Mouse (Mus musculus): ENCODE data around the gene Nell2. TPM values are rescaled to one million over a fixed set of nuclear protein-coding genes. Genes with fewer than 3 reads are reported as not detected.

Nell2 gene
- polyA plus RNA-seq, 2 experiments, result 0.20 TPM

DNA sequence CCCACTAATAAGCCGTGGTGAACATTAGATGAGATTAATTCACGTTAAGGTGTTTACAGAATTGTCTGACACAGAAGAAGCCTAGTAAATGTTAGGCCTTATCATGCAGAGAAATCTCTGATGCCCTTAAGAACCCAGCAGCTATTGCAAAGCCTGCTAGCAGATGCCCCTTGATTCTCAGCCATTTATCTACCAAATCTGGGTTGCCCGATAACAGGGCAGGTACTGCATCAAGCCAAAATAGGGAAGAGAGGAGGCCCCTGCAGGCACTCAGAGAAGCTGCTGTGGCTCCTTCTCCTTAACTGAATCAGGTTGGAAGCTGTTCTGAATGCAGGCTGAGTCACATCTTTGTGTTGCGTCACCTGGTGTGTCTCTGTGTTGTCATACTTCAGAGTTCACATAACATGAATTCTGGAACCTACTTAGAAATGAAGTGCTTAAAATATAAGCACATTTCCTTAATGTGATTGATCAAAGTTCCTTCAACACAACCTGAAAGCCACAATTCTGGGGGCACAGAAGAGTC is 68.3 kb downstream of the Nell2 start:
- TF ChIP-seq EP300 (IDR thresholded peaks at IDR 0.05; ENCODE audit: low read depth), result no peak
- TF ChIP-seq CTCF (IDR thresholded peaks at IDR 0.05; ENCODE audit: low read depth), result no peak
- ATAC-seq (ENCODE audit: insufficient read depth) (no peak), DNase-seq (ENCODE audit: low read depth in 3 of 3, low spot score in 3 of 3) (no peak)
- Histone ChIP-seq H3K27me3 (ENCODE audit: control insufficient read depth, insufficient read depth, low read length) (no peaks in the 10 kb centered on the region), H3K36me3 (replicated peaks; ENCODE audit: control insufficient read depth, insufficient read depth, low read depth) (no peaks in the 10 kb centered on the region), H3K4me3 (ENCODE audit: insufficient read depth in 1 of 2, low read depth in 2 of 2, low read length in 2 of 2) (no peak overlapping the region), H3K9ac (replicated peaks) (no peak overlapping the region), H3K4me1 (replicated peaks; ENCODE audit: control insufficient read depth in 2 of 2, insufficient read depth in 2 of 2, low read length in 1 of 2) (no peaks in the 10 kb centered on the region), H3K27ac (no peak overlapping the region), H3K9me3 (ENCODE audit: control insufficient read depth, low read length) (no peaks in the 10 kb centered on the region), H3K4me2 (ENCODE audit: low read depth) (no peak overlapping the region)
- 65% methylated on average over 4 of the region's 4 CpGs for WGBS (ENCODE audit: insufficient replicate concordance)

DNA sequence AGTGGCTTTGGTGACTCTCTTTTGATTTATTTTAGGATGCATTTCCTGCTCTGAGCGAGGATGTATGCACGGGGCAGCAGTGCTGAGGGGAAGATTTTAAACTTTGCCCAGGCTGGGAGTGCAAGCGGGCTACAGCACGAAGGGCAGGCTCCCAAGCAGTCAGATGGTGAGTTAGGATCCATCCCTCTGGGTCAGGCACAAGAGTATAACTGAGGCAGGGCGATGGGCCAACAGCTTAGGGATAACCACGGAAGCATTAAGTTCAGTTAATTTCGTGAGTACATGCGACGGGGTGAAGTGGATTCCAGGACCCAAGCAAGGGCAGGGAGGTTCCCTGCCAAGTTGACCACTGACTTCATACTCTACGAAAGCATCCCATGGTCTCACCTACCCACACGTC is 83.8 kb downstream of the Nell2 start:
- ATAC-seq (ENCODE audit: insufficient read depth) (no peak), DNase-seq (ENCODE audit: low read depth in 3 of 3, low spot score in 3 of 3) (no peak)
- H3K4me2 ChIP-seq (ENCODE audit: low read depth), result no peak overlapping the region
- TF ChIP-seq EP300 (IDR thresholded peaks at IDR 0.05; ENCODE audit: low read depth) (no peak), CTCF (IDR thresholded peaks at IDR 0.05; ENCODE audit: low read depth) (no peak)
- no peaks in the 10 kb centered on the region for H3K27me3 ChIP-seq (ENCODE audit: control insufficient read depth, insufficient read depth, low read length)
- H3K9me3 ChIP-seq (ENCODE audit: control insufficient read depth, low read length), result no peaks in the 10 kb centered on the region
- WGBS (ENCODE audit: insufficient replicate concordance), result 56% methylated on average over 11 of the region's 11 CpGs
- H3K9ac ChIP-seq (replicated peaks), result no peak overlapping the region
- no peaks in the 10 kb centered on the region for H3K4me1 ChIP-seq (replicated peaks; ENCODE audit: control insufficient read depth in 2 of 2, insufficient read depth in 2 of 2, low read length in 1 of 2)
- no peak overlapping the region for H3K27ac ChIP-seq
- no peak overlapping the region for H3K4me3 ChIP-seq (ENCODE audit: insufficient read depth in 1 of 2, low read depth in 2 of 2, low read length in 2 of 2)
- H3K36me3 ChIP-seq (replicated peaks; ENCODE audit: control insufficient read depth, insufficient read depth, low read depth), result no peaks in the 10 kb centered on the region

DNA sequence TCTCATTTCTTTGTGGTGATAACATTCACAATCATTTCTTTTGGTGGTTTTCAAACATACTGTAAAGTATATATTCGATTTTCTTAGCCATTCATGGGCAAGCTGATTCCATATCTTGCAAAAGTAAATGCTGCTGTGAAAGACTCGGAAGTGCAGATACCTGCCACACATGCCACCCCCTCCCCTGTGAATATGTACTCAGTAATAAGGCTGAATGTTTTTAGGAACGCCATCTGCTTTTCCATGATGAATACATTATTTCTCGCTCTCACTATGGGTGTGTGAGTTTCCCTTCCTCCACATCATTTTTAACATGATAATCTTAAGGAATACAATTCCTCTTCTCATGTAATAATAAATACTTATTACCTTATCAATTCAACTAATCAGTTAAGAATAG is 90.6 kb downstream of the Nell2 start:
- DNase-seq (ENCODE audit: low read depth in 3 of 3, low spot score in 3 of 3), result no peak
- H3K4me3 ChIP-seq (ENCODE audit: insufficient read depth in 1 of 2, low read depth in 2 of 2, low read length in 2 of 2), result no peak overlapping the region
- H3K36me3 ChIP-seq (replicated peaks; ENCODE audit: control insufficient read depth, insufficient read depth, low read depth), result no peaks in the 10 kb centered on the region
- H3K4me2 ChIP-seq (ENCODE audit: low read depth), result no peak overlapping the region
- no peak for TF ChIP-seq EP300 (IDR thresholded peaks at IDR 0.05; ENCODE audit: low read depth)
- no peak for TF ChIP-seq CTCF (IDR thresholded peaks at IDR 0.05; ENCODE audit: low read depth)
- no peaks in the 10 kb centered on the region for H3K4me1 ChIP-seq (replicated peaks; ENCODE audit: control insufficient read depth in 2 of 2, insufficient read depth in 2 of 2, low read length in 1 of 2)
- 62% methylated on average over 4 of the region's 4 CpGs for WGBS (ENCODE audit: insufficient replicate concordance)
- no peak overlapping the region for H3K27ac ChIP-seq
- no peak overlapping the region for H3K9ac ChIP-seq (replicated peaks)
- no peaks in the 10 kb centered on the region for H3K27me3 ChIP-seq (ENCODE audit: control insufficient read depth, insufficient read depth, low read length)
- H3K9me3 ChIP-seq (ENCODE audit: control insufficient read depth, low read length), result no peaks in the 10 kb centered on the region
- ATAC-seq (ENCODE audit: insufficient read depth), result no peak

DNA sequence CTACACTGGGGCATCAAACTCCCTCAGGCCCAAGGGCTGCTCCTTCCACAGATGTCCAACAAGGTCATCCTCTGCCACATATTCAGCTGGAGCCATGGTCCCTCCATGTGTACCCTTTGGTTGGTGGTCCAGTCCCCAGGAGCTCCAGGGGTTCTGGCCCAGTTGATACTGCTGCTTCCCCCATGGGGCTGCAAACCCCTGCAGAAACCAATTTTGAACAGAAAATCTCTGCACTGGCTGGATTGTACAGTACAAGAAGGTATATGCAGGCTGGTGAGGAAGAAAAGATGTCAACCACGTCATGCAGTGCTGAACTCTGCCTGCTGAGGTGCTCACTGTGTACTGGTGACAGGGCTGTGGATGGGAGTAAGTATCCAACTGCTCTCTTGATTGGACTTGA is 92.1 kb downstream of the Nell2 start:
- Histone ChIP-seq H3K36me3 (replicated peaks; ENCODE audit: control insufficient read depth, insufficient read depth, low read depth) (no peaks in the 10 kb centered on the region), H3K4me1 (replicated peaks; ENCODE audit: control insufficient read depth in 2 of 2, insufficient read depth in 2 of 2, low read length in 1 of 2) (no peaks in the 10 kb centered on the region), H3K4me2 (ENCODE audit: low read depth) (no peak overlapping the region), H3K4me3 (ENCODE audit: insufficient read depth in 1 of 2, low read depth in 2 of 2, low read length in 2 of 2) (no peak overlapping the region), H3K27me3 (ENCODE audit: control insufficient read depth, insufficient read depth, low read length) (no peaks in the 10 kb centered on the region), H3K9me3 (ENCODE audit: control insufficient read depth, low read length) (no peaks in the 10 kb centered on the region), H3K27ac (no peak overlapping the region), H3K9ac (replicated peaks) (no peak overlapping the region)
- no peak for TF ChIP-seq EP300 (IDR thresholded peaks at IDR 0.05; ENCODE audit: low read depth)
- DNase-seq (ENCODE audit: low read depth in 3 of 3, low spot score in 3 of 3) (no peak), ATAC-seq (ENCODE audit: insufficient read depth) (no peak)
- WGBS (ENCODE audit: insufficient replicate concordance), result 55% methylated on average over 1 of the region's 1 CpGs

DNA sequence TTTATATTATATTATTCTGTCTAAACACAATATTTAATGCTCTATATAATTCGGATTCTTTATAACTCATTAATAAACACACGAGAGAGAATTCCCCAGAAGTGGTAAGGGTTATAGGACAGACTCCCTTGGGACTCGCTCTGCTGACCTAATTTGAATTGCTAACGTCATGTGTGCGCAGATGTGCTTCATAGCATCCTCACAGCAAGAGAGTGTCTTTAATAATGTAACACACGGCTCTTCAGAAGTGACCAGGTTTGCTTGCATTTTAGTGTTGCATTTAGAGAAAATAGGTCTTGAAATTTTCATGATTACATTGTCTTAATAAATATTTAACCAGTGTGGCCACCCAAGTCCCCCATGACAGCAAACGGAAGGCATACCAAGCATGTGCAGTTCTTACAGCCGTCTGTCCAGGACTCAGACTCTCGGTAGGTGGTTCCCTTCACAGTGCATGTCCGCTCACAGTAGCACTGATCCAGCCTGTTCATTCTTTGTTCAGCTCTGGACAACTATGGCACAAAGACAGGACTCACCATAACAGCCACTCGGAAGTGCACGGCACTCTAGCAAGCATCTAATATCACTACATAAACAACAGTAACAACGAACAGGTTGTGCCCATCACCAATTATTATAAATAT is 97.1 kb downstream of the Nell2 start:
- no peaks in the 10 kb centered on the region for H3K36me3 ChIP-seq (replicated peaks; ENCODE audit: control insufficient read depth, insufficient read depth, low read depth)
- ATAC-seq (ENCODE audit: insufficient read depth), result no peak
- no peak overlapping the region for H3K4me3 ChIP-seq (ENCODE audit: insufficient read depth in 1 of 2, low read depth in 2 of 2, low read length in 2 of 2)
- 63% methylated on average over 13 of the region's 13 CpGs for WGBS (ENCODE audit: insufficient replicate concordance)
- H3K9me3 ChIP-seq (ENCODE audit: control insufficient read depth, low read length), result no peaks in the 10 kb centered on the region
- H3K4me2 ChIP-seq (ENCODE audit: low read depth), result no peak overlapping the region
- no peak for TF ChIP-seq EP300 (IDR thresholded peaks at IDR 0.05; ENCODE audit: low read depth)
- no peaks in the 10 kb centered on the region for H3K27me3 ChIP-seq (ENCODE audit: control insufficient read depth, insufficient read depth, low read length)
- no peaks in the 10 kb centered on the region for H3K4me1 ChIP-seq (replicated peaks; ENCODE audit: control insufficient read depth in 2 of 2, insufficient read depth in 2 of 2, low read length in 1 of 2)
- DNase-seq (ENCODE audit: low read depth in 3 of 3, low spot score in 3 of 3), result no peak
- H3K9ac ChIP-seq (replicated peaks), result no peak overlapping the region
- no peak overlapping the region for H3K27ac ChIP-seq
